Comparison of ENCODE assay signal across 33 mouse cellular contexts in the genomic region with DNA sequence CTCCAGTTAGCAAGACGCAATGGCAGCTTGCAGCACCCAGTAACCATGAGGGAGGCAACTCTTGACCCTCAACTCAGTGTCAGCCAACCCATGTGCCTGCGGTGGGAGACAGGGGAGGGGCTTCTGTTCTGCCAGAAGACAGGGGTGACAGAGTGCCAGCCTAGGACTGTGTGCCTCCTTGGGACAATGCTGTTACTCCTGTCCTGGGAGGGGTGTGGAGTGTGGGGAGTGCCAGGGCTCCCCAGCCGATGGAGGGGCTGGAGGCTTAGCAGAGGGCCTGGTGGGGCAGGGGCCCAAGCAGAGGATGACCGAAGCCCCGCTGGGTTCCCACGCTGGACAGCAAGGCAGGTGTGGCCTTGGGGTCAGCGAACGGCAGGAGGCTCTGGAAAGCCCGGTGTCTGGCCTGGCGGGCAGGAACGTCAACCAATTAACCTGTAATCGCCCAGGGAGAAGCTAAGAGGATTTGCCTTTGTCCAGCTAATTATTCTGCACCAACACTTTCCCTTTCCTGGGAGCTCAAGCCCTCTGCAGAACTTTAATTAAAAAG. TPM values are rescaled to one million over a fixed set of nuclear protein-coding genes. Genes with fewer than 3 reads are reported as not detected.
DNase-seq lines count a peak whose midpoint lies in the region; ATAC-seq lines count a peak whose summit lies in the region.
"Had no signal": no experiment of that assay in that cellular context is flagged by ENCODE, and none has a peak within 500 bp of the region (broad histone marks: within the 10 kb centered on the region; RNA-seq: fewer than 3 reads in every experiment).

No protein-coding gene starts in this region.

- no peak overlapping the region for H3K4me3 ChIP-seq in forebrain, embryonic 12.5 days (replicated peaks)
- H3K4me3 ChIP-seq in forebrain, embryonic 13.5 days = no peak overlapping the region
- no peak overlapping the region for H3K4me3 ChIP-seq in limb, embryonic 12.5 days (replicated peaks)
- no peak overlapping the region for H3K4me3 ChIP-seq in limb, embryonic 10.5 days
- no peak overlapping the region for H3K4me3 ChIP-seq in neural tube, embryonic 11.5 days (ENCODE audit: low read depth, low read length)
- H3K4me3 ChIP-seq: embryonic facial prominence, embryonic 13.5 days; erythroblast, embryonic 14.5 days; heart, adult 2 months; heart, embryonic 13.5 days had no signal

- H3K9me3 ChIP-seq in forebrain, embryonic 12.5 days = no peaks in the 10 kb centered on the region
- H3K9me3 ChIP-seq in forebrain, embryonic 13.5 days (replicated peaks) = no peaks in the 10 kb centered on the region
- H3K9me3 ChIP-seq in limb, embryonic 12.5 days = no peaks in the 10 kb centered on the region
- no peaks in the 10 kb centered on the region for H3K9me3 ChIP-seq in limb, embryonic 10.5 days (replicated peaks)
- no peaks in the 10 kb centered on the region for H3K9me3 ChIP-seq in neural tube, embryonic 11.5 days (ENCODE audit: control insufficient read depth, low read length)
- H3K9me3 ChIP-seq: embryonic facial prominence, embryonic 13.5 days; heart, embryonic 13.5 days had no signal

- peaks cover 16% of the 10 kb centered on the region for H3K27me3 ChIP-seq in forebrain, embryonic 12.5 days
- no peaks in the 10 kb centered on the region for H3K27me3 ChIP-seq in forebrain, embryonic 13.5 days
- H3K27me3 ChIP-seq in limb, embryonic 12.5 days = peaks cover 29% of the 10 kb centered on the region
- peaks cover 41% of the 10 kb centered on the region for H3K27me3 ChIP-seq in limb, embryonic 10.5 days (ENCODE audit: low read depth, poor library complexity, severe bottlenecking)
- H3K27me3 ChIP-seq in neural tube, embryonic 11.5 days (ENCODE audit: control insufficient read depth, insufficient read depth, low read length) = no peaks in the 10 kb centered on the region

- 6% methylated on average over 12 of the region's 12 CpGs for WGBS in forebrain, embryonic 12.5 days
- WGBS in forebrain, embryonic 13.5 days = 11% methylated on average over 12 of the region's 12 CpGs
- 15% methylated on average over 12 of the region's 12 CpGs for whole genome bisulfite sequencing in limb, embryonic 12.5 days
- 15% methylated on average over 12 of the region's 12 CpGs for WGBS in limb, embryonic 10.5 days
- 18% methylated on average over 12 of the region's 12 CpGs for WGBS in neural tube, embryonic 11.5 days

- H3K9ac ChIP-seq in forebrain, embryonic 12.5 days = no peak overlapping the region
- no peak overlapping the region for H3K9ac ChIP-seq in forebrain, embryonic 13.5 days
- no peak overlapping the region for H3K9ac ChIP-seq in limb, embryonic 12.5 days (replicated peaks)
- H3K9ac ChIP-seq in neural tube, embryonic 11.5 days (ENCODE audit: low read length) = no peak overlapping the region
- H3K9ac ChIP-seq: embryonic facial prominence, embryonic 13.5 days had no signal

- 0 out of 2 replicates have a peak, but pooled peaks have one; percentile 51 for ATAC-seq in forebrain, embryonic 12.5 days (ENCODE audit: low FRiP score)
- no peak for ATAC-seq in forebrain, embryonic 13.5 days
- peak; percentile 7; the same call in 1 of the 2 replicates for ATAC-seq in limb, embryonic 12.5 days (ENCODE audit: insufficient number of reproducible peaks, insufficient read depth, low FRiP score, low TSS enrichment, low read depth)
- ATAC-seq in neural tube, embryonic 11.5 days (ENCODE audit: insufficient read depth, low FRiP score, low TSS enrichment) = peak; percentile 38; the same call in 1 of the 2 replicates

- DNase-seq in limb, embryonic 10.5 days (ENCODE audit: low spot score) = no peak
- DNase-seq in neural tube, embryonic 11.5 days (ENCODE audit: low spot score) = no peak
- no peak for DNase-seq in neural tube, embryonic 10.5 days (ENCODE audit: extremely low spot score, low spot score)
- peak; percentile 40 for DNase-seq in retina, postnatal 7 days (ENCODE audit: low read depth, low spot score)
- DNase-seq in adrenal gland, adult 18-20 months (ENCODE audit: low spot score in 2 of 2) = no peak
- DNase-seq: cerebellum, adult 11 months; cerebellum, adult 9-11 months; gastrocnemius, postnatal 36 days; heart, adult 2 months; heart, postnatal 14 days; kidney, adult 11 months; kidney, postnatal 14 days; left cerebral cortex, postnatal 4 days; lung, adult 18-20 months; lung, postnatal 10 days; right cerebral cortex, postnatal 4 days; thymus, adult 18-20 months; thymus, postnatal 4 days had no signal

- no peak overlapping the region for H3K4me2 ChIP-seq in forebrain, embryonic 12.5 days
- no peak overlapping the region for H3K4me2 ChIP-seq in forebrain, embryonic 13.5 days
- H3K4me2 ChIP-seq in limb, embryonic 12.5 days = no peak overlapping the region
- no peak overlapping the region for H3K4me2 ChIP-seq in neural tube, embryonic 11.5 days (ENCODE audit: low read depth)
- H3K4me2 ChIP-seq: embryonic facial prominence, embryonic 13.5 days had no signal

- peak overlapping the region; percentile 58; the same call in 1 of the 2 replicates for H3K27ac ChIP-seq in forebrain, embryonic 12.5 days
- H3K27ac ChIP-seq in forebrain, embryonic 13.5 days = no peak overlapping the region
- no peak overlapping the region for H3K27ac ChIP-seq in limb, embryonic 12.5 days
- H3K27ac ChIP-seq in limb, embryonic 10.5 days = no peak overlapping the region
- no peak overlapping the region for H3K27ac ChIP-seq in neural tube, embryonic 11.5 days (ENCODE audit: low read depth, low read length)
- H3K27ac ChIP-seq: embryonic facial prominence, embryonic 13.5 days; heart, adult 2 months had no signal

- H3K4me1 ChIP-seq in forebrain, embryonic 12.5 days = peaks cover 29% of the 10 kb centered on the region
- H3K4me1 ChIP-seq in forebrain, embryonic 13.5 days = peaks cover 28% of the 10 kb centered on the region
- H3K4me1 ChIP-seq in limb, embryonic 12.5 days (replicated peaks) = peaks cover 14% of the 10 kb centered on the region
- H3K4me1 ChIP-seq in limb, embryonic 10.5 days = peaks cover 24% of the 10 kb centered on the region
- peaks cover 11% of the 10 kb centered on the region; the same call in 1 of the 2 replicates for H3K4me1 ChIP-seq in neural tube, embryonic 11.5 days (ENCODE audit: control insufficient read depth, insufficient read depth, low read length)

- no peaks in the 10 kb centered on the region for H3K36me3 ChIP-seq in forebrain, embryonic 12.5 days (replicated peaks)
- no peaks in the 10 kb centered on the region for H3K36me3 ChIP-seq in forebrain, embryonic 13.5 days (ENCODE audit: poor library complexity, severe bottlenecking)
- H3K36me3 ChIP-seq in limb, embryonic 12.5 days = no peaks in the 10 kb centered on the region
- no peaks in the 10 kb centered on the region for H3K36me3 ChIP-seq in limb, embryonic 10.5 days
- H3K36me3 ChIP-seq in neural tube, embryonic 11.5 days (ENCODE audit: control insufficient read depth, insufficient read depth, low read length) = no peaks in the 10 kb centered on the region
- H3K36me3 ChIP-seq: embryonic facial prominence, embryonic 13.5 days; heart, embryonic 13.5 days had no signal

RNA-seq across cellular contexts. Expression of a gene that starts 21.4 kb away (rescaled TPM):
- not detected in 2 replicates for polyA plus RNA-seq in forebrain, embryonic 12.5 days (2016; fragmentation: Nextera tagmentation; extraction: Ambion mirVana)
- polyA plus RNA-seq in forebrain, embryonic 13.5 days (2015; fragmentation: Nextera tagmentation; extraction: Ambion mirVana) = not detected in 2 replicates
- polyA plus RNA-seq in limb, embryonic 12.5 days (2016; fragmentation: Nextera tagmentation; extraction: Ambion mirVana) = not detected in 2 replicates
- polyA plus RNA-seq in limb, embryonic 10.5 days (2016; fragmentation: Nextera tagmentation; extraction: Ambion mirVana) = not detected in 2 replicates
- not detected in 2 replicates for polyA plus RNA-seq in neural tube, embryonic 11.5 days (2014; fragmentation: Nextera tagmentation; extraction: Ambion mirVana)
- total RNA-seq in adrenal gland, adult 18-20 months (2021) = not detected
- total RNA-seq: adrenal gland, postnatal 36 days; ES-E14; gastrocnemius, adult 18-20 months; gastrocnemius, postnatal 36 days; heart, adult 2 months; heart, postnatal 14 days; layer of hippocampus, adult 18-20 months; layer of hippocampus, postnatal 14 days; left cerebral cortex, adult 8-10 months; left cerebral cortex, postnatal 4 days; liver, adult 2 months had no signal
- polyA plus RNA-seq: cortical plate, adult 2 months; embryonic facial prominence, embryonic 13.5 days; erythroblast, embryonic 14.5 days; heart, adult 2 months; heart, embryonic 13.5 days; liver, adult 2 months; stomach, embryonic 14.5 days had no signal

RNA-seq across cellular contexts. Expression of a gene that starts 57.8 kb away (rescaled TPM):
- polyA plus RNA-seq in forebrain, embryonic 12.5 days (2016; fragmentation: Nextera tagmentation; extraction: Ambion mirVana) = 111 and 130 TPM in 2 replicates
- polyA plus RNA-seq in forebrain, embryonic 13.5 days (2015; fragmentation: Nextera tagmentation; extraction: Ambion mirVana) = 84.0 and 92.2 TPM in 2 replicates
- polyA plus RNA-seq in limb, embryonic 12.5 days (2016; fragmentation: Nextera tagmentation; extraction: Ambion mirVana) = 31.2 and 34.8 TPM in 2 replicates
- polyA plus RNA-seq in limb, embryonic 10.5 days (2016; fragmentation: Nextera tagmentation; extraction: Ambion mirVana) = 10.9 and 17.1 TPM in 2 replicates
- polyA plus RNA-seq in neural tube, embryonic 11.5 days (2014; fragmentation: Nextera tagmentation; extraction: Ambion mirVana) = 81.7 and 85.1 TPM in 2 replicates
- total RNA-seq in adrenal gland, adult 18-20 months (2021) = under 1 TPM; 0.48 to 0.50 TPM
- total RNA-seq: gastrocnemius, postnatal 36 days had no signal
- polyA plus RNA-seq: erythroblast, embryonic 14.5 days had no signal
